Mouse (Mus musculus) cerebellum, adult 2 months (tissue): Measurements from ENCODE around the gene Kremen1. TPM values are rescaled to one million over a fixed set of nuclear protein-coding genes. Genes with fewer than 3 reads are reported as not detected.

Source experiments
- DNase-seq, 2 experiments: peaks; one replicate each; pipeline ENCODE4 v3.0.0; 2021
- H3K27ac ChIP-seq: fragments of 200-500 bp; 2 replicates; pipeline ENCODE4 v1.5.1; 2012; ENCODE audit warnings: low read length, control low read depth, inconsistent platforms; ENCODE audit not compliant: insufficient read depth
- H3K27me3 ChIP-seq: fragments of 200-500 bp; 2 replicates; pipeline ENCODE4 v1.6.1; 2012; ENCODE audit warnings: inconsistent platforms, mild to moderate bottlenecking, low read length, moderate library complexity; ENCODE audit not compliant: control insufficient read depth, insufficient read depth
- H3K4me1 ChIP-seq: fragments of 200-500 bp; 2 replicates; pipeline ENCODE4 v1.6.1; 2011; ENCODE audit warnings: low read length; ENCODE audit not compliant: control insufficient read depth, insufficient read depth
- H3K4me3 ChIP-seq: fragments of 200-500 bp; replicated peaks from 2 replicates; pipeline ENCODE3; 2011; ENCODE audit warnings: mild to moderate bottlenecking, low read depth, low read length, control low read depth; ENCODE audit not compliant: insufficient read depth
- CTCF ChIP-seq: fragments of 200-500 bp; IDR thresholded peaks from 2 replicates; pipeline ENCODE4 v1.5.1; 2011; ENCODE audit warnings: low read depth, mild to moderate bottlenecking, control low read depth, low read length, moderate library complexity, borderline replicate concordance; ENCODE audit not compliant: insufficient read depth
- POLR2A ChIP-seq: fragments of 200-500 bp; IDR thresholded peaks from 2 replicates; pipeline ENCODE4 v1.6.1; 2011; ENCODE audit warnings: low read length, control low read depth, borderline replicate concordance; ENCODE audit not compliant: insufficient read depth
- WGBS: fragments of 180-500 bp; shearing (Covaris S2); methylation state at CpG from one replicate; pipeline ENCODE4 v1.1.7; 2018; 5-methylcytosine and 5-hydroxymethylcytosine counted together
- polyA plus RNA-seq: library from polyadenylated mRNA; depleted of rRNA; stranded (reverse); fragments of >200 nt; gene quantifications from 2 replicates; pipeline ENCODE4 v1.2.3, GENCODE M21; 2012; rRNA removed

Kremen1 gene
- polyA plus RNA-seq, 1 experiment, result 8.6 TPM

DNA sequence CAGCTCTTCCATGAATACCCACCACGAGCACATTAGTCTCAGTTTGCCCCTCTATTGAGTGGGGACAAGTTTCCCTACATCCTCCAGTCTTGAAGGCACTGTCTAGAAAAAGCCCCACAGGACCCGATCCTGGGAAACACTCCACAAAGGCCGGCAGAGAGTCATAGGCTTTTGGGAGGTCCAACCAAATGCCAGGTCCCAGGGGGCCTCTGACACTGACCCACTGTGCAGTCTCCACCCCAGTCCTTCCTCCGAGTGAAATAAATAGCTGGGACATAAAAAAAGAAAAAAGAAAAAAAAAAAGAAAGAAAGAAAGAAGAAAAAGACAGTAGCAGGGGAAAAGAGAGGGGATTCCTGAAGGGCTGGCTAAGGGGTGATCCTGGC is 110.1 kb downstream of the Kremen1 start:
- TF ChIP-seq POLR2A (no peak), CTCF (no peak)
- no peak for DNase-seq
- Histone ChIP-seq H3K4me3 (no peak overlapping the region), H3K27ac (no peak overlapping the region), H3K4me1 (peaks cover 24% of the 10 kb centered on the region), H3K27me3 (no peaks in the 10 kb centered on the region; the same call in 1 of the 2 replicates)
- 80% methylated on average over 4 of the region's 4 CpGs for WGBS

DNA sequence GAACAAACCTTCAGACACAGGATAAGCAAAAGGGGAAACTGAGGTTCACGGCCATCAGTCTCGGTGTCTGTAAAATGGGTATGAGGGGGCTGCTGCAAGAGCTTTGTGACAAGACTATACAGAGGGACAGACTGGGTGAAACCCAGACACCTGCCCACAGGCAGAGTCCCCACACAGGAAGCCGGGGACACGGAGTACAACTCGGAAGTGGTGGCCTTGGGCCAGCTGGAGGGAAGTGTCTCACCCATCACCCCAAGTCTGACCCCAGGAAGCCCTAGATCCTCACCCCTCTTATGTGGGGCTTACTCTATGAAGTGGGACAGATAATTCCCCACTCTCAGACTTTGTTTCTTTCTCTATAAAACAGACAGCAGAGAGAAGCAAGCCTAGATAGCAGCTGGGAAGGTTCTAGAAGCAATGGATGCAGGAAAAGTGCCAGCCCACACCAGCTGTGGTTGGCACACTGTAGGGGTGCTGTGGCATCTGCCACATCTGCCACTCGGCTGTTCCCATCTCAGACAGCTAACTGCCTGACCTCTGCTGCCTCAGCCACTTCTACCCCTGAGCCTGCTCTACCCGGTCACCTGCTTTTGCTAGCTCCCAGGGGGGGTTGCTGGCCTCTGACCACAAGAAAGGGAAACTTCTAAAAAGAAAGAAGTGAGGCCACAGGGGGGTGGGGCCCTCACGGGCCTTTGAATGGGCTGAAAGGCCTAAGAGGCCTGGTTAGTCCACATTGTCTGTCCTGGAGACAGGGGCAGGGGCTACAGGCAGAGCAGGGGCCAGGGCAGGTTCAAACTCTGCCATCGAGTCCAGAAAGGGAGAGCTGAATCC is 110.7 kb downstream of the Kremen1 start:
- Histone ChIP-seq H3K4me1 (peaks cover 23% of the 10 kb centered on the region), H3K4me3 (no peak overlapping the region), H3K27me3 (no peaks in the 10 kb centered on the region; the same call in 1 of the 2 replicates), H3K27ac (no peak overlapping the region)
- 85% methylated on average over 9 of the region's 9 CpGs for WGBS
- TF ChIP-seq POLR2A (no peak), CTCF (no peak)
- no peak for DNase-seq

DNA sequence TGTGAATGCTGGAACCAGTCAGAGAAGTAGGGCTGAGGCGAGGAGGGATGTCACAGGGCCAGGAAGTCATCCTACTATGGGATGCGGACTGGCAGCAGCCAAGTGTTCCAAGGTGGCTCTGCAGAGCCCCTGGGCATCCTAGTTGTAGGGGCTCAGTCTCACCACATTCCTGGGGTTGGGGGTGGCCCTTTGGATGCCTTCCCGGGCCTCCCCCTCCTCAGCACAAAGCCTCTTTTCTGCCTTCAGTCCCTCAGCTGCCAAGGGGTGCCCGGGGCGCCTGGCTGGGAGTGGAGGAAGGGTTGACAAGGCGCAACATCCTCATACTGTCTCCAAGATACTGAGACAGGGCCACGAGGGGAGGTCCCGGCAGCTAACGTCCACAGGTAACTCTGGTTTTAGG is 111.4 kb downstream of the Kremen1 start:
- DNase-seq, result no peak
- no peaks in the 10 kb centered on the region; the same call in 1 of the 2 replicates for H3K27me3 ChIP-seq
- no peak overlapping the region for H3K4me3 ChIP-seq
- peaks cover 16% of the 10 kb centered on the region for H3K4me1 ChIP-seq
- TF ChIP-seq CTCF, result no peak
- no peak for TF ChIP-seq POLR2A
- 70% methylated on average over 9 of the region's 9 CpGs for WGBS
- H3K27ac ChIP-seq, result no peak overlapping the region

DNA sequence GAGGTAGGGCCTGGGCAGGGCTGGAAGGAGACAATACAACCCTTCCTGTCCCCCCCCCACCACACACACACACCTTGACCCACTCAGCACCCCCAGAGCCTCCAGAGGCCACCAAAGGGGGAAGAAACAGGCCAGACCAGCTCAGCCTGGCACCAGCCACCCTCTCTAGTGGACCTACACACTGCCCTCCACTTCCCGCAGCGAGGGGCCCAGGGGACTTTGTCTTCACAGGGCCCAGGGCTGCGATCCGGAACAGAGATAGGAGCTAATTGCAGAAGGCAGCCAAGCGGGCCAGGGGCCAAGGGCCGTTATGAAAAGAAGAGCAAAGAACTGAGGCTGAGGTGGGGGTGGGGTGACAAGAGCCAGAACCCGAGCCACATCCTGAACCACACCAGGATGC is 112.1 kb downstream of the Kremen1 start:
- H3K27ac ChIP-seq, result no peak overlapping the region
- no peak overlapping the region for H3K4me3 ChIP-seq
- WGBS, result 47% methylated on average over 7 of the region's 7 CpGs
- peaks cover 9% of the 10 kb centered on the region for H3K4me1 ChIP-seq
- TF ChIP-seq CTCF (no peak), POLR2A (no peak)
- DNase-seq, result no peak
- no peaks in the 10 kb centered on the region; the same call in 1 of the 2 replicates for H3K27me3 ChIP-seq

DNA sequence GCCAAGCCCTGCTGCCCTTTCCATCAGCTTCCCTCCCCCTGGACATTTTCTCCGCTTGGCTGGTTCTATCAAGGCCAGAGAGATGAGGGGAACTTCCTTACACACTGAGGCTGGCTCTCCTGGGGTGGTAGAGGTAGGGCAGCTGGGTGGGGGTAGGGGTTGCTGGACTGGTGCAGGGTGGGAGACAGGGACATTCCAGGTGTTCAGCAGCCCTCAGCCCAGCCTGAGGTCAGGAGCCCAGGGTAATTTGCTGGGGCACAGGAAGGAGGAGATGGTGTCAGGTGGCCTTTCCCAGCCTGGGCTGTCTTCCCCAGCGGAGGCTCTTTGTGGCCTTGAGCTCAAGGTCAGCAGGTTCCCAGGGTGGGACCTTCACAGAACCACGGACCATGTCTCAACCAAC is 115.8 kb downstream of the Kremen1 start:
- H3K4me3 ChIP-seq, result no peak overlapping the region
- TF ChIP-seq CTCF (no peak), POLR2A (no peak)
- H3K4me1 ChIP-seq, result peaks cover 5% of the 10 kb centered on the region
- H3K27me3 ChIP-seq, result no peaks in the 10 kb centered on the region
- 92% methylated on average over 3 of the region's 3 CpGs for WGBS
- DNase-seq, result no peak
- H3K27ac ChIP-seq, result no peak overlapping the region

DNA sequence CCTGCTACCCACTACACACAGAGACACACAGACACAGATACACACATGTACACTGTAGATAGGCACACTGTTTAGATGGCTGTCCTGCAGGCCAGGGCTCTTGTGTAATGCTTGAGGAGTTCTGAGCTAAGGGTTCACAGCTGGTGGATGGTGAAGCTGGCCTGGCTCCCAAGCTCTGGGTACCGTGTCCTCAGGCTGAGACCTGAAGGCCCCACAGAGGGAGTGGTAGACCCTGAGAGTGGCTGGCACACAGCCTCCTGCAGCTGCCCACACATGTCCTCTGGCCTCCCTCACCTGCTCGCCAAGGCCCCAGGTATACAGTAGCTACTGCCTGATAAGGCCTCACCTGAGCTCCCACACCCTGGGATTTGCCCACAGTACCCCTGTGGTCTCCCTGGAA is 119.4 kb downstream of the Kremen1 start:
- no peaks in the 10 kb centered on the region for H3K27me3 ChIP-seq
- no peak overlapping the region for H3K4me3 ChIP-seq
- peaks cover 14% of the 10 kb centered on the region for H3K4me1 ChIP-seq
- 91% methylated on average over 2 of the region's 2 CpGs for WGBS
- no peak for DNase-seq
- H3K27ac ChIP-seq, result no peak overlapping the region
- TF ChIP-seq CTCF (no peak), POLR2A (no peak)

Other genes starting within 250 kb of the Kremen1 start
- gene Rasl10a, start 203.4 kb downstream of the Kremen1 start, polyA plus RNA-seq, result 2.3 and 2.9 TPM in 2 replicates
- gene Gas2l1, start 196.2 kb downstream of the Kremen1 start, polyA plus RNA-seq, result 52.2 and 57.4 TPM in 2 replicates
- 27.6 and 29.5 TPM in 2 replicates for gene Rhbdd3, start 162.6 kb downstream of the Kremen1 start, polyA plus RNA-seq
- 412 and 449 TPM in 2 replicates for gene Ewsr1, start 162.3 kb downstream of the Kremen1 start, polyA plus RNA-seq
- gene Emid1, start 109.3 kb downstream of the Kremen1 start, polyA plus RNA-seq, result 13.3 and 18.7 TPM in 2 replicates
- gene Znrf3, start 183.3 kb upstream of the Kremen1 start, polyA plus RNA-seq, result 5.4 and 5.8 TPM in 2 replicates